Mouse (Mus musculus): ENCODE data around the gene Tnip1.

Gene Tnip1

DNA sequence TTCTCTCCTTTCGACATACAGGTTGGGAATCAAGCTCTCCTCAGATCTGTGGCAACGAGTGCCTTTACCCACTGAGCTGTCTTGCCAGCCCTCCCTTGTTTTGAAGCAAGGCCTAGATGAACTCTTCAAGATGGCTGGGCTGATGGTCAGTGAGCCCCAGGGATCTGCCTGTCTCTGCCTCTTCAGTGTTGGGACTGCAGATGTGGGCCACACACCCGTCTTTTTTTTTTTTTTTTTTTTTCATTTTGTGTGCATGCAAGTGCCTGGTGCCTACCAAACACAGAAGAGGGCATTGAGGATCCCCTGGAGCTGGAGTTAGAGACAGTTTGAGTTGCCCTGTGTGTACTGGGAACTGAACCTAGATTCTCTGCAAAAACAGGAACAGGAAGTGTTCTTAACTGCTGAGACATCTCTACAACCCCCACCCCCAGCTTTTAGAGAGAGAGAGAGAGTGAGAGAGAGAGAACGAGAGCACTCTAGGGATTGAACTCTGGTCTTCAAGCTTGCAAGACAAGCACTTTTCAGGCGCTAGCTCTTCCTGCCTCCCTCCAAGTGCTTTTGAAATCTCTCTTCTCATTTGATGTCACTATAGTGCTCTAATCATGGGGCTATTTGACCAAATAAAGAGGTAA, 78.4 kb downstream of the Tnip1 start:
- in situ Hi-C loops (cut with MboI, MseI), result loop anchor here (10.0 kb wide), 1 partner anchor 100 kb away; no protein-coding TSS in a partner anchor

DNA sequence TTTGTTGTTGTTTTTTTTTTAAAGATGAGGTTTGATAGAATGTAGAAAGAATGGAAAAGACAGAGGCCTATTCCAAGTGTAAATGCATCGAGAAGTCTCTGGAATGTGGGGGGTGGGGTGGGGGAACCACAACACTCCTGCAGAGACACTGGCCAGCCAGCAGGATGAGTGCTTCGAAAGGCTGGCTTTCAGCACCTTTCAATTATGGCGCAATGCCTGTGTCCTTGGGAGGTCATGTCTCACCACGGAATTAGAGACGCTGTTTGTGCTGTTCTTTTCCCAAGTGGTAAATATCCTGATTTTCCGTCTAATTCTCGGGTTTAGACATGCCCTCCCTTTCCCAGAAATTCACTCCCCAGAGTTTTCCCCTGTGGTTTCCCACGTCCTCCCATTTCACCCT, 80.0 kb downstream of the Tnip1 start:
- in situ Hi-C loops (cut with MboI, MseI), result loop anchor here (10.0 kb wide), 1 partner anchor 102 kb away; no protein-coding TSS in a partner anchor

GRCm38 (mm10) chr11:54881051-54881474, 81.7 kb downstream of the Tnip1 start:
- in situ Hi-C loops (cut with MboI, MseI), result loop anchor here (10.0 kb wide), 1 partner anchor 104 kb away; no protein-coding TSS in a partner anchor

DNA sequence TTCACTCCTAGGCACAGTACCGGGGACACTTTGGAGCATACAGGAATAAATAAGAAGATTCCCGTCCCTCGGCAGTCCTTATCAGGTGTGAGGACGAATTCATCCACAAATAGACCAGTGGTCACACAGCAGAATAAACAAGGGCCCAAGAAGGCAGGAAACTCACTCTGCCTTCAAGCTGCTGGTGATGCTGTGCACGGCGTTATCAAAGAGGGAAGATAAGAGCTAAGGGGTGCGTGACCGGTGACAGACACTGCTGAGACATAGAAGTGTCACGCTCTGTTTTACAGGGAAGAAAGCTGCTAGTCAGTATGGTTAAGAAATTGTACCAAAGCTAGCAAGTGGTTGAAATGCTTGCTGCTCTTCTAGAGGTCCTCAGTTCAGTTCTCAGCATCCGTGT, 82.8 kb downstream of the Tnip1 start:
- in situ Hi-C loops (cut with MboI, MseI), result loop anchor here (10.0 kb wide), 1 partner anchor 105 kb away; no protein-coding TSS in a partner anchor

DNA sequence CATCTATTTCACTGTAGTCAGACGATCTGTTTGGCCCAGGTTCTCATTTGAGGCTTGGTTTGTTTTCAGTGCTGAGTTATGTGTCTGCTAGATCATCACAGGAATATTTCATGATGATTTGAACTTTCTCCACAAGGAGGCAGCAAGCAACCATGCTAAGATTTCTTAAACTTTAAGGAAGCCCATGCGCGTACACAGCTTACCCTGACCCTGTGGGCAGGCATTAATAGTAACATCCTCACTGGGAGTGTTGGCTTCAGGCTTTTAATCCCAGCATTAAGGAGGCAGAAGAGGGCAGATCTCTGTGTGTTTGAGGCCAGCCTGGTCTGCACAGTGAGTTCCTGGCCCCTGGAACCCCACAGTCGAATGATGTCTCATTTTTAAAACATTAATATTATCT, 83.3 kb downstream of the Tnip1 start:
- in situ Hi-C loops (cut with MboI, MseI), result no loop called here

GRCm38 (mm10) chr11:54878893-54879292, 83.8 kb downstream of the Tnip1 start:
- in situ Hi-C loops (cut with MboI, MseI), result no loop called here

DNA sequence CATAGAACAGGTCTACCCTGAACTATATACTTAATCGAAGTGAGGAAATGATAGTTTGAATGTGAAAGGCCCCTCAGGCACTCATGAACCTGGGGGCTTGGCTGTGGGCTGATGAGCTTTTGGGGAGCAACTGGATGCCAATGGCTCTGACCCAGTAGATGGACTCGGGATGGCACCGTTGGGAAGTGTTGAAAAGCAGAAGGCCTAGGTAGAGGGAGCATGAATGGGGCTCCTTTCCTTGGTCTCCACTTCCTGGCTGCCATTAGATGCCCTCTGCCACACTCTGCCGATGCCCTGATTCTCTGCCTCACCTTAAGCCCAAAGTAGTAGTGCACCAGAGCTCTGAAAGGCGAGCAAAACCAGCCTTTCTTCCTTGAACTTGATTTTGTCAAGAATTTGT, 86.7 kb downstream of the Tnip1 start:
- in situ Hi-C loops (cut with MboI, MseI), result no loop called here

DNA sequence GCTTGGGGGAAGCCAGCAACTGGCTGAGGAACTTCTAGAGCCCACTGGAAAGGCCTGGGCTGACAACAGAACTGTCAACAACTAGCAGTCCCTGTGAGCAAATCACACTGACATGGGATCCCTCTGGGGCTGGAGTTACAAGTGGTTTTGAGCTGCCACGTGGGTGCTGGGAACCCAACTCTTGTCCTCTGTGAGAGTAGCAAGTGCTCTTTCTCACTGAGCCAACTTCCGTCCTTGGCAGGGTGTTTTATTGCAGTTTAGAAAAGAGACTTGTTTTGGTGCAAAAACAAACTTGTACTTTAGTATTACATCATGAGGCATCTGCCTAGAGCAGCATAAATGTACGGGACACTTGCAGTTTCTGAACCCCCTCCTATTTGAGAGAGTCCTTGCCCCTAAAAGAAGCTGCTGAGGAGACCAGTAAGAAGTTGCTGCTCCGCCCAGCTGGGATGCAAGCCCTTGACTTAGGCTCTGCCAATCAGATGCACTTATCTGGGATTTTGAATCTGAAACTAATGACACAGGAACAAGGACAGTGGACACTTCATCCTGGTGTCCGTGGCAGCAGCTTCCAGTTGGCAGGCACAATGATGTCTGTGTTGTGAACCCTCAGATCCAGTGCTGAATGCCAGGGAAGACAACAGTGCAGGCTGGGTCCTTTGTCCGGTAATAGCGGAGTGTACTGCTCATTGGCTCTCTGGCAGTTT, 90.7 kb downstream of the Tnip1 start:
- in situ Hi-C loops (cut with MboI, MseI), result no loop called here

- in situ Hi-C loops (cut with MboI, MseI), result no loop called here
Measured at GRCm38 (mm10) chr11:54869318-54869717, 93.4 kb downstream of the Tnip1 start.

- in situ Hi-C loops (cut with MboI, MseI), result no loop called here
Measured at GRCm38 (mm10) chr11:54868445-54868844, 94.3 kb downstream of the Tnip1 start.

GRCm38 (mm10) chr11:54867903-54868434, 94.7 kb downstream of the Tnip1 start:
- in situ Hi-C loops (cut with MboI, MseI), result no loop called here

- in situ Hi-C loops (cut with MboI, MseI), result no loop called here
Measured at GRCm38 (mm10) chr11:54867049-54867385, 95.7 kb downstream of the Tnip1 start.

- in situ Hi-C loops (cut with MboI, MseI), result no loop called here
Measured at GRCm38 (mm10) chr11:54866119-54867048, 96.3 kb downstream of the Tnip1 start, which contains the start of gene Hint1. Gene Hint1, plus strand, starts transcription at chr11:54866383.

GRCm38 (mm10) chr11:54865330-54866085, 97.2 kb downstream of the Tnip1 start:
- in situ Hi-C loops (cut with MboI, MseI), result no loop called here

DNA sequence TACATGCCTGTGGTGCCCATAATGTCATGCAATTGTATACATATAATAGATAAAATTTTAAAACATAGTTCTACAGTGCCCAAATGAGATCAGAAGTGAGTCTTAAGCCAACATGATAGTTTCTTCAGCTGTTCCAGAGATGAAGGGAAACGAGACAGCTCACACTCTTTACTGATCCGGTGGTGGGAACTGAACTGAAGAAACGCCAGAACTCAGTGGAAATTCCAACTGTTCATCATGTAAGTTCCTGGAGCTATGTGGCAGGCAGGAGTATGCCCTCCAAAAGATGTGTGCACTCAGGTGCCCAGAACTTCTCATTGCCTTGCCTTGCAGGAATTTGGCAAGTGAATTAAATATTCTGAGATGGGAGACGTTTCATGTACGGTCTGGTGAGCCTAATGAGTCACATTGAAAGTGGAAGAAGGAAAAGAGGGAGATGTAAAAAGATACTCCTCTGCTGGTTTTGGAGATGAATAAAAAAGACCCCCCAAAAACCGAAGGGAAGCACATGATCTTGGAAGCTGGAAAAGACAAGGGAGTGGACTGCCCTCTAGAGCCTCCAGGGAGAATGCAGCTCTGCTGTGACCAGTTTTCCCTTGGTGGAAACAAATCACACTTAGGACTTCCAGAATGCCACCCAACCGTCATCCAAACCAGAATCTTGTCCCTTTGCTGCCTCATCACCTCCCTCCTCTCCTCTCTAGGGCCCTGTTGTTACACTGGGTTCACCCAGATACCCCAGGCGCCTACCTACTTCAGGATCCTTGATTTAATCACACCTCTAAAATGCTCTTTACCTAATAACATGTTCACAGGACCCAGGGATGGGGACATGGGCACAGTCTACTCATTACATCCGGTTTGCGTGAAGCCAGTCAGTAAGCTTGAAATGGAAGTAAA, 99.8 kb downstream of the Tnip1 start:
- in situ Hi-C loops (cut with MboI, MseI), result loop anchor here (5.0 kb wide), 1 partner anchor 156 kb away; no protein-coding TSS in a partner anchor

GRCm38 (mm10) chr11:54861471-54862420, 101.0 kb downstream of the Tnip1 start:
- in situ Hi-C loops (cut with MboI, MseI), result loop anchor here (5.0 kb wide), 1 partner anchor 154 kb away; no protein-coding TSS in a partner anchor

Measured in T-helper 1 cell (primary cell).